In genomic region chr4:57181538-57181937, GRCm38 (mm10) we compare ENCODE assay signal across 13 mouse cellular contexts. TPM values are rescaled to one million over a fixed set of nuclear protein-coding genes. Genes with fewer than 3 reads are reported as not detected.
A peak's percentile ranks its signal among the peaks of the same experiment; 100 is the strongest.
DNase-seq lines count a peak whose midpoint lies in the region; ATAC-seq and TF ChIP-seq lines count a peak whose summit lies in the region.
"Had no signal": no experiment of that assay in that cellular context is flagged by ENCODE, and none has a peak within 500 bp of the region (broad histone marks: within the 10 kb centered on the region; RNA-seq: fewer than 3 reads in every experiment).

No protein-coding gene starts in this region.

- no peaks in the 10 kb centered on the region for H3K27me3 ChIP-seq in kidney, adult 2 months (replicated peaks; ENCODE audit: control insufficient read depth, insufficient read depth, low read length)
- H3K27me3 ChIP-seq in kidney, embryonic 16.5 days (ENCODE audit: insufficient read depth, low read length), result no peaks in the 10 kb centered on the region
- H3K27me3 ChIP-seq in ES-Bruce4 (ENCODE audit: control insufficient read depth, insufficient read depth, low read length, poor library complexity, severe bottlenecking), result no peaks in the 10 kb centered on the region
- H3K27me3 ChIP-seq: embryonic facial prominence, embryonic 13.5 days; liver, embryonic 13.5 days had no signal

- H3K9me3 ChIP-seq in kidney, embryonic 16.5 days (ENCODE audit: low read length), result no peaks in the 10 kb centered on the region
- H3K9me3 ChIP-seq in ES-Bruce4 (replicated peaks; ENCODE audit: control insufficient read depth, insufficient read depth, low read length, poor library complexity, severe bottlenecking), result no peaks in the 10 kb centered on the region
- H3K9me3 ChIP-seq: embryonic facial prominence, embryonic 13.5 days; liver, embryonic 13.5 days had no signal

- no peak overlapping the region for H3K4me2 ChIP-seq in kidney, embryonic 16.5 days (replicated peaks; ENCODE audit: low read depth, low read length)
- H3K4me2 ChIP-seq: embryonic facial prominence, embryonic 13.5 days; liver, embryonic 13.5 days had no signal

- H3K4me1 ChIP-seq in kidney, adult 2 months (ENCODE audit: control insufficient read depth, insufficient read depth, low read length), result no peaks in the 10 kb centered on the region
- H3K4me1 ChIP-seq in kidney, embryonic 16.5 days (ENCODE audit: insufficient read depth, low read length), result peaks cover 10% of the 10 kb centered on the region
- no peaks in the 10 kb centered on the region for H3K4me1 ChIP-seq in ES-Bruce4 (ENCODE audit: control insufficient read depth, insufficient read depth, low read length)
- H3K4me1 ChIP-seq: liver, embryonic 13.5 days had no signal

- H3K27ac ChIP-seq in kidney, adult 2 months (ENCODE audit: insufficient read depth, low read depth, low read length), result no peak overlapping the region
- no peak overlapping the region for H3K27ac ChIP-seq in kidney, embryonic 16.5 days (ENCODE audit: low read length)
- no peak overlapping the region for H3K27ac ChIP-seq in ES-Bruce4 (ENCODE audit: insufficient read depth, low read length)
- H3K27ac ChIP-seq: embryonic facial prominence, embryonic 13.5 days; liver, embryonic 13.5 days had no signal

- H3K4me3 ChIP-seq in kidney, adult 2 months (ENCODE audit: insufficient read depth, low read depth, low read length), result no peak overlapping the region
- H3K4me3 ChIP-seq in kidney, embryonic 16.5 days (ENCODE audit: low read length), result no peak overlapping the region
- H3K4me3 ChIP-seq in ES-Bruce4 (ENCODE audit: low read depth, low read length), result no peak overlapping the region
- H3K4me3 ChIP-seq: embryonic facial prominence, embryonic 13.5 days; liver, embryonic 13.5 days; myocyte had no signal

- no peak for TF ChIP-seq EP300 in ES-Bruce4 (IDR thresholded peaks at IDR 0.05; ENCODE audit: insufficient read depth, low read depth, low read length)

- no peaks in the 10 kb centered on the region for H3K36me3 ChIP-seq in kidney, adult 2 months (ENCODE audit: control insufficient read depth, insufficient read depth, low read length)
- H3K36me3 ChIP-seq in kidney, embryonic 16.5 days (ENCODE audit: insufficient read depth, low read length), result no peaks in the 10 kb centered on the region
- no peaks in the 10 kb centered on the region for H3K36me3 ChIP-seq in ES-Bruce4 (ENCODE audit: control insufficient read depth, insufficient read depth, low read length, poor library complexity, severe bottlenecking)
- H3K36me3 ChIP-seq: embryonic facial prominence, embryonic 13.5 days; liver, embryonic 13.5 days had no signal

- H3K9ac ChIP-seq in kidney, embryonic 16.5 days (replicated peaks; ENCODE audit: low read length), result no peak overlapping the region
- H3K9ac ChIP-seq in ES-Bruce4 (ENCODE audit: low read depth, poor library complexity, severe bottlenecking), result no peak overlapping the region
- H3K9ac ChIP-seq: embryonic facial prominence, embryonic 13.5 days; liver, embryonic 13.5 days had no signal

- 65% methylated on average over 1 of the region's 1 CpGs for WGBS in kidney, adult 2 months
- WGBS in kidney, embryonic 16.5 days, result 69% methylated on average over 1 of the region's 1 CpGs

- peak; percentile 60 for TF ChIP-seq CTCF in kidney, adult 2 months (conservative IDR thresholded peaks at IDR 0.05; ENCODE audit: insufficient read depth, insufficient read length, low read depth, low read length)
- TF ChIP-seq CTCF in ES-Bruce4 (IDR thresholded peaks at IDR 0.05; ENCODE audit: low read depth, low read length), result peak; percentile 37

- peak; percentile 56 for DNase-seq in kidney, adult 2 months
- DNase-seq in adrenal gland, postnatal 36 days, result peak; percentile 29 to 51
- peak; percentile 53 for DNase-seq in kidney, postnatal 10 days
- no peak for DNase-seq in right cerebral cortex, postnatal 10 days (ENCODE audit: low spot score in 2 of 2)
- DNase-seq in layer of hippocampus, adult 8-10 months (ENCODE audit: low spot score in 2 of 2), result no peak
- DNase-seq: gastrocnemius, postnatal 10 days; liver, embryonic 13.5 days; thymus, postnatal 4 days had no signal

- TF ChIP-seq POLR2A in kidney, adult 2 months (IDR thresholded peaks at IDR 0.05; ENCODE audit: low read depth, low read length), result no peak
- TF ChIP-seq POLR2A in ES-Bruce4 (IDR thresholded peaks at IDR 0.05; ENCODE audit: insufficient read depth, low read length), result no peak

- ATAC-seq in kidney, embryonic 16.5 days (ENCODE audit: low FRiP score, low TSS enrichment), result no peak
- ATAC-seq in monocyte, adult 5-6 weeks (replicated peaks; ENCODE audit: insufficient number of reproducible peaks, low FRiP score, low TSS enrichment, poor library complexity, severe bottlenecking), result no peak

RNA-seq across cellular contexts. Expression of gene Epb41l4b, which starts 38.3 kb away (rescaled TPM):
- polyA plus RNA-seq in kidney, adult 2 months (2012; rRNA removed), result 15.8 and 17.9 TPM in 2 replicates
- 2.0 and 2.5 TPM in 2 replicates for polyA plus RNA-seq in kidney, embryonic 16.5 days (2015; fragmentation: Nextera tagmentation; extraction: Ambion mirVana)
- 14.4 and 16.9 TPM in 2 replicates for polyA plus RNA-seq in ES-Bruce4 (2011; ENCODE audit: insufficient read depth, insufficient read length, low read depth, missing spikeins)
- total RNA-seq in adrenal gland, postnatal 36 days (2021), result 1 to 10 TPM; 1.7 to 2.1 TPM
- 0.58 TPM in 1 of 3 replicates, not detected in the others for total RNA-seq in monocyte, adult 5-6 weeks (2017)
- total RNA-seq in layer of hippocampus, adult 8-10 months (2022), result 10 to 100 TPM; 22.2 to 32.4 (median 26.7) TPM

Comparison
In these comparisons a context has a peak if more than half of its experiments do, and no peak if none do; other contexts are left out.
1. DNase-seq: peak in kidney, adult 2 months (single experiment), adrenal gland, postnatal 36 days (2 of 2) and kidney, postnatal 10 days (single experiment); none in right cerebral cortex, postnatal 10 days (0 of 2) and layer of hippocampus, adult 8-10 months (0 of 2).
2. RNA of gene Epb41l4b, which starts 38.3 kb away (total RNA-seq): 22.2 to 32.4 TPM in layer of hippocampus, adult 8-10 months; 1.7 to 2.1 TPM in adrenal gland, postnatal 36 days and 0.58 TPM in monocyte, adult 5-6 weeks; every median in the first group is over 4 times any median in the second.